Mouse (Mus musculus) ES-Bruce4 (cell line): Measurements from ENCODE around the gene Vmn2r50.
"Not testable (repeated sequence)": the region's sequence is repeated elsewhere in the genome, so short reads cannot be mapped to it uniquely, and the experiment has no call there.

Experiments
- CTCF ChIP-seq: IDR thresholded peaks from one replicate; pipeline ENCODE4 v1.8.1; 2011; ENCODE audit warnings: low read depth, low read length
- EP300 ChIP-seq: IDR thresholded peaks from 2 replicates; pipeline ENCODE4 v1.6.1; 2011; ENCODE audit warnings: low read depth, low read length; ENCODE audit not compliant: insufficient read depth
- POLR2A ChIP-seq: IDR thresholded peaks from one replicate; pipeline ENCODE4 v1.8.1; 2011; ENCODE audit warnings: low read length; ENCODE audit not compliant: insufficient read depth

- not testable (repeated sequence) for TF ChIP-seq EP300, POLR2A, CTCF
Observed at GRCm38 (mm10) chr7:9992157-9992556, 60.9 kb downstream of the Vmn2r50 start, which contains the start of gene Vmn2r49.
